Mouse (Mus musculus) forebrain, embryonic 11.5 days (tissue): ENCODE results near the gene Raf1. TPM values are rescaled to one million over a fixed set of nuclear protein-coding genes. Genes with fewer than 3 reads are reported as not detected.

ENCODE experiments used
- ATAC-seq: fragments of 200-750 bp; cut with Nextera tagmentation; replicated peaks from 2 replicates; pipeline ENCODE4 v1.8.0; 2017; ENCODE audit warnings: moderate TSS enrichment; ENCODE audit not compliant: low FRiP score
- DNase-seq: peaks from one replicate; pipeline ENCODE4 v3.0.0-alpha.2; 2017; ENCODE audit warnings: low spot score
- H3K27ac ChIP-seq: fragments of 300-500 bp; sonication (generic); 2 replicates; pipeline ENCODE4 v1.5.1; 2014; ENCODE audit warnings: low read depth, low read length
- H3K27me3 ChIP-seq: fragments of 300-500 bp; sonication (generic); 2 replicates; pipeline ENCODE4 v1.6.1; 2014; ENCODE audit warnings: mild to moderate bottlenecking, low read length, mixed read lengths; ENCODE audit not compliant: control insufficient read depth, insufficient read depth
- H3K36me3 ChIP-seq: fragments of 300-500 bp; sonication (generic); 2 replicates; pipeline ENCODE4 v1.6.1; 2014; ENCODE audit warnings: mild to moderate bottlenecking, low read length, moderate library complexity, mixed read lengths; ENCODE audit not compliant: control insufficient read depth, insufficient read depth
- H3K4me1 ChIP-seq: fragments of 300-500 bp; sonication (generic); replicated peaks from 2 replicates; pipeline ENCODE4 v1.6.1; 2014; ENCODE audit warnings: low read length, mixed read lengths; ENCODE audit not compliant: control insufficient read depth, insufficient read depth
- H3K4me2 ChIP-seq: fragments of 300-500 bp; sonication (generic); 2 replicates; pipeline ENCODE4 v1.6.1; 2014; ENCODE audit warnings: low read depth, mild to moderate bottlenecking, low read length, moderate library complexity, mixed read lengths; ENCODE audit not compliant: severe bottlenecking
- H3K4me3 ChIP-seq: fragments of 300-500 bp; sonication (generic); 2 replicates; pipeline ENCODE4 v1.5.1; 2014; ENCODE audit warnings: low read depth, low read length
- H3K9ac ChIP-seq: fragments of 300-500 bp; sonication (generic); 2 replicates; pipeline ENCODE4 v1.6.1; 2014; ENCODE audit warnings: low read length
- H3K9me3 ChIP-seq: fragments of 300-500 bp; sonication (generic); 2 replicates; pipeline ENCODE4 v1.6.1; 2016; ENCODE audit warnings: low read length, mixed read lengths; ENCODE audit not compliant: control insufficient read depth
- WGBS: fragments of 180-500 bp; shearing (Covaris S2); extraction: QIAGEN DNeasy Blood & Tissue Kit; methylation state at CpG from one replicate; pipeline ENCODE4 v1.1.7; 2014; 5-methylcytosine and 5-hydroxymethylcytosine counted together
- polyA plus RNA-seq: library from polyadenylated mRNA; unstranded; fragments of >200 nt; fragmentation: Nextera tagmentation; extraction: Ambion mirVana; gene quantifications from 2 replicates; pipeline ENCODE4 v1.2.1, GENCODE M21; 2014

The Raf1 gene
- polyA plus RNA-seq, 1 experiment from 2014 or later: 153 TPM

- 75% methylated on average over 10 of the region's 10 CpGs for WGBS
Measured at GRCm38 (mm10) chr6:115582328-115583115, 93.9 kb downstream of the Raf1 start.

GRCm38 (mm10) chr6:115580810-115581209 is 95.6 kb downstream of the Raf1 start:
- ATAC-seq: no peak
- Histone ChIP-seq H3K4me3 (no peak overlapping the region), H3K9ac (no peak overlapping the region), H3K27ac (no peak overlapping the region), H3K36me3 (no peaks in the 10 kb centered on the region), H3K4me1 (no peaks in the 10 kb centered on the region), H3K27me3 (no peaks in the 10 kb centered on the region), H3K4me2 (no peak overlapping the region), H3K9me3 (no peaks in the 10 kb centered on the region)
- no peak for DNase-seq
- 90% methylated on average over 3 of the region's 3 CpGs for WGBS

More at GRCm38 (mm10) chr6:115582328-115583115, 93.9 kb downstream of the Raf1 start:
- no peak for DNase-seq
- H3K9ac ChIP-seq: no peak overlapping the region
- no peak overlapping the region for H3K4me3 ChIP-seq
- no peaks in the 10 kb centered on the region for H3K27me3 ChIP-seq
- H3K27ac ChIP-seq: no peak overlapping the region
- H3K4me2 ChIP-seq: no peak overlapping the region
- H3K36me3 ChIP-seq: no peaks in the 10 kb centered on the region
- no peaks in the 10 kb centered on the region for H3K4me1 ChIP-seq
- H3K9me3 ChIP-seq: no peaks in the 10 kb centered on the region
- no peak for ATAC-seq

- DNase-seq: no peak
- ATAC-seq: no peak
- no peak overlapping the region for H3K9ac ChIP-seq
Measured at GRCm38 (mm10) chr6:115577941-115578340, 98.5 kb downstream of the Raf1 start.

DNA sequence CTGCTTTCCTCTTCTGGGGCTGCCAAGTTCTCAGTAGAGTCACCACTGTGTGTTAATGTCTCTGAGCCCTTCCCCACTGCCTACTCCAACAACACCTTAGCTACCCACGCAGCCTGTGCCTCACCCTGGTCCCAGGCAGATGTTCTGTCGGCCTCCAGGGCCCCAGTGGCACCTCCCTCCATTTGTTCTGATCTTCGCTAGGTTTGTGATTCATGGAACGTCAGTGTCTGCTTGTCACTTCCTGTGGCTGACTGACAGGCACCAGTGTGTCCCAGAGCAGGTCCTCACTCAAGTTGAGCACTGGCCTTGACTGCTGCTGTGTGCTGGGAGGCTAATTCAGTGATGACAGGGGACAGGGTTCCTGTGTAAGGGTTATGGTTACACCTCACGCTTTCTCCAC is 99.0 kb downstream of the Raf1 start:
- no peak overlapping the region for H3K9ac ChIP-seq
- ATAC-seq: no peak
- no peak overlapping the region for H3K4me3 ChIP-seq
- H3K4me1 ChIP-seq: no peaks in the 10 kb centered on the region
- 87% methylated on average over 5 of the region's 5 CpGs for WGBS
- no peaks in the 10 kb centered on the region for H3K9me3 ChIP-seq
- no peak overlapping the region for H3K27ac ChIP-seq
- H3K36me3 ChIP-seq: no peaks in the 10 kb centered on the region
- no peak for DNase-seq
- no peak overlapping the region for H3K4me2 ChIP-seq
- H3K27me3 ChIP-seq: no peaks in the 10 kb centered on the region

More at GRCm38 (mm10) chr6:115577941-115578340, 98.5 kb downstream of the Raf1 start:
- no peak overlapping the region for H3K4me2 ChIP-seq
- no peaks in the 10 kb centered on the region for H3K4me1 ChIP-seq
- 91% methylated on average over 9 of the region's 9 CpGs for WGBS
- no peaks in the 10 kb centered on the region for H3K36me3 ChIP-seq
- H3K9me3 ChIP-seq: no peaks in the 10 kb centered on the region
- H3K27me3 ChIP-seq: no peaks in the 10 kb centered on the region
- H3K4me3 ChIP-seq: no peak overlapping the region
- H3K27ac ChIP-seq: no peak overlapping the region

DNA sequence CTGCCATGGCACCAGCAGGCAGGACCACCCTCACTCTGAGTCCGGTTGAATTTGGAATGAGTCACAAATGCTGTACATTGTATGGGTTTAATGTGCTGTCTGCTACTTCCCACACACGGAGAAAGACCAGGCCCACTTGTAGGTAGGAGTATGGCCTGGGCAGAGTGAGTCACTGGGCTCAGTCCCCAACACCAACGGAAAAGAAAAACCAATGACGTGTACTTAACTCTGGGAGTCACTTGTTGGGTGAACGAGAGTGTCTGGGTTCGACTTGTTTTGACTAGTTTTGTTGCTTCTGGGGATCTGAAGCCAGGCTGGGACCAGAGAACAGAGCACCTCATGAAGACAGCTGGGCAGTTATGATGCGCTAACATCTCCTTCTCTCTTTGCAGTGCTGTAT is 102.3 kb downstream of the Raf1 start:
- Histone ChIP-seq H3K4me1 (no peaks in the 10 kb centered on the region), H3K27ac (no peak overlapping the region), H3K4me2 (no peak overlapping the region), H3K36me3 (peaks cover 2% of the 10 kb centered on the region; the same call in 1 of the 2 replicates), H3K9me3 (no peaks in the 10 kb centered on the region), H3K27me3 (no peaks in the 10 kb centered on the region), H3K4me3 (no peak overlapping the region), H3K9ac (no peak overlapping the region)
- ATAC-seq: no peak
- no peak for DNase-seq
- WGBS: 91% methylated on average over 7 of the region's 7 CpGs

Other genes with a start within 250 kb of the Raf1 start
- gene Tsen2, start 132.0 kb downstream of the Raf1 start, polyA plus RNA-seq: 33.8 and 34.6 TPM in 2 replicates
- gene Mkrn2os, start 84.1 kb downstream of the Raf1 start, polyA plus RNA-seq: 0.29 TPM in 1 of 2 replicates, not detected in the other
- gene Mkrn2, start 74.7 kb downstream of the Raf1 start, polyA plus RNA-seq: 23.4 and 26.2 TPM in 2 replicates
- gene Tmem40, start 85.8 kb upstream of the Raf1 start, polyA plus RNA-seq: 2.2 and 2.6 TPM in 2 replicates
- 46.4 and 49.8 TPM in 2 replicates for gene Cand2, start 97.9 kb upstream of the Raf1 start, polyA plus RNA-seq
- gene Rpl32, start 132.1 kb upstream of the Raf1 start, polyA plus RNA-seq: 1,664 and 1,794 TPM in 2 replicates
- 1.5 and 2.1 TPM in 2 replicates for gene Efcab12, start 161.8 kb upstream of the Raf1 start, polyA plus RNA-seq
- gene Mbd4, start 176.7 kb upstream of the Raf1 start, polyA plus RNA-seq: 32.0 and 37.5 TPM in 2 replicates
- 29.0 and 29.6 TPM in 2 replicates for gene Ift122, start 176.8 kb upstream of the Raf1 start, polyA plus RNA-seq